Mouse (Mus musculus) myocyte (in vitro differentiated cells): ENCODE results near the gene Il1rl1. TPM values are rescaled to one million over a fixed set of nuclear protein-coding genes. Genes with fewer than 3 reads are reported as not detected.

ENCODE experiments used
- H3K27me3 ChIP-seq: one replicate; pipeline ENCODE4 v1.6.1; 2011; ENCODE audit not compliant: control insufficient read depth, insufficient read depth, insufficient read length
- H3K36me3 ChIP-seq: one replicate; pipeline ENCODE4 v1.6.1; 2011; ENCODE audit not compliant: control insufficient read depth, insufficient read depth
- H3K4me2 ChIP-seq: one replicate; pipeline ENCODE4 v1.6.1; 2011; ENCODE audit warnings: low read depth, control low read depth
- H3K4me3 ChIP-seq: one replicate; pipeline ENCODE4 v1.5.1; 2011; ENCODE audit warnings: mild to moderate bottlenecking, control low read depth, moderate library complexity
- H3K79me2 ChIP-seq: one replicate; pipeline ENCODE4 v1.6.1; 2011; ENCODE audit not compliant: control insufficient read depth, insufficient read depth
- H3ac ChIP-seq: one replicate; pipeline ENCODE4 v1.6.1; 2011; ENCODE audit not compliant: control insufficient read depth, insufficient read length
- CEBPB ChIP-seq: IDR thresholded peaks from 2 replicates; pipeline ENCODE4 v1.6.1; 2011; ENCODE audit warnings: mild to moderate bottlenecking, moderate library complexity; ENCODE audit not compliant: poor library complexity, insufficient read depth, severe bottlenecking
- E2F4 ChIP-seq: IDR thresholded peaks from one replicate; pipeline ENCODE4 v1.6.1; 2011; ENCODE audit warnings: mild to moderate bottlenecking, control low read depth, moderate library complexity; ENCODE audit not compliant: insufficient read depth
- MAX ChIP-seq: IDR thresholded peaks from one replicate; pipeline ENCODE4 v1.6.1; 2011; ENCODE audit warnings: low read depth, mild to moderate bottlenecking, control low read depth
- MYOD1 ChIP-seq, 3 experiments: IDR thresholded peaks; one replicate each; pipeline ENCODE4 v1.6.1; 2011; ENCODE audit warnings: control low read depth in 2 of 3, low read depth in 2 of 3, mild to moderate bottlenecking in 2 of 3, moderate library complexity in 1 of 3; ENCODE audit not compliant: insufficient read length in 2 of 3, control insufficient read depth in 1 of 3
- MYOG ChIP-seq, 3 experiments: IDR thresholded peaks; one replicate each; pipeline ENCODE4 v1.6.1; 2011; ENCODE audit warnings: control low read depth in 2 of 3, low read depth in 2 of 3, mild to moderate bottlenecking in 2 of 3; ENCODE audit not compliant: insufficient read length in 2 of 3, control insufficient read depth in 1 of 3, insufficient read depth in 1 of 3
- POLR2A ChIP-seq: IDR thresholded peaks from one replicate; pipeline ENCODE4 v1.6.1; 2011; ENCODE audit warnings: low read depth, mild to moderate bottlenecking, control low read depth, moderate library complexity; ENCODE audit not compliant: insufficient read length
- POLR2AphosphoS2 ChIP-seq: IDR thresholded peaks from one replicate; pipeline ENCODE4 v1.6.1; 2011; ENCODE audit warnings: low read depth, control low read depth; ENCODE audit not compliant: insufficient read length
- REST ChIP-seq: IDR thresholded peaks from one replicate; pipeline ENCODE4 v1.6.1; 2011; ENCODE audit warnings: mild to moderate bottlenecking, control low read depth, moderate library complexity; ENCODE audit not compliant: insufficient read depth, insufficient read length
- SRF ChIP-seq: IDR thresholded peaks from one replicate; pipeline ENCODE4 v1.6.1; 2011; ENCODE audit warnings: low read depth; ENCODE audit not compliant: control insufficient read depth, insufficient read length
- TCF12 ChIP-seq: IDR thresholded peaks from one replicate; pipeline ENCODE4 v1.6.1; 2011; ENCODE audit warnings: mild to moderate bottlenecking, control low read depth; ENCODE audit not compliant: poor library complexity, insufficient read depth, severe bottlenecking
- TCF3 ChIP-seq: IDR thresholded peaks from one replicate; pipeline ENCODE4 v1.6.1; 2011; ENCODE audit warnings: low read depth, control low read depth; ENCODE audit not compliant: insufficient read length
- USF1 ChIP-seq: IDR thresholded peaks from one replicate; pipeline ENCODE4 v1.6.1; 2011; ENCODE audit warnings: low read depth, mild to moderate bottlenecking, control low read depth, moderate library complexity
- polyA plus RNA-seq: library from polyadenylated mRNA; unstranded; fragments of >200 nt; fragmentation: generic; extraction: Trizol; gene quantifications from one replicate; pipeline ENCODE4 v1.2.1, GENCODE M21; 2012; ENCODE audit warnings: missing spikeins

The Il1rl1 gene
- polyA plus RNA-seq, 1 experiment, result 0.10 TPM

GRCm38 (mm10) chr1:40473640-40474039 lies 44.3 kb downstream of the Il1rl1 start:
- TF ChIP-seq CEBPB (no peak), POLR2A (no peak), SRF (no peak), USF1 (no peak), TCF12 (no peak), TCF3 (no peak), MYOD1 (IDR thresholded peaks at IDR 0.05; ENCODE audit: control insufficient read depth in 1 of 3, insufficient read length in 2 of 3, low read depth in 2 of 3) (no peak), POLR2AphosphoS2 (no peak), MYOG (IDR thresholded peaks at IDR 0.05; ENCODE audit: control insufficient read depth in 1 of 3, insufficient read depth in 1 of 3, insufficient read length in 2 of 3, low read depth in 2 of 3) (no peak), MAX (no peak), E2F4 (no peak), REST (no peak)

DNA sequence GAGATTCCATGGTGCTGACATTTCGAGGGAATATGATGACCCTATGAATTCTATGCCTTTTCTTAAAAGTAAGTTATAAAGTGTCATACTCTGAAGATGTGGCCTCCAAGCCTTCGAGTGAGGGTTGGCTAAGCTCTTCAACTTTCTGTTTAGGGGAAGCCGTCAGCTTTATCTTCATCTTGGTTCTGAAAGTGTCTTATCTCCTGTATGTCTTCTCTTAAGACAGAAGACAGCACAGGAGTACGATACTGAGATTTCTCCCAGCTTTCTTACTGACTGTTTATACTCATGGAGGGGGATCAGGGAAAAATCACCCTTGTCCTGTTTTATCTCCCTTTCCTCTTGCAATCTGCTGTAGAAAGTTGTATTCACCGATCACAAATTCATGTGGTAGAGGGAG lies 45.0 kb downstream of the Il1rl1 start:
- Histone ChIP-seq H3K27me3 (no peaks in the 10 kb centered on the region), H3ac (no peak overlapping the region)

More at GRCm38 (mm10) chr1:40473640-40474039, 44.3 kb downstream of the Il1rl1 start:
- no peaks in the 10 kb centered on the region for H3K36me3 ChIP-seq
- H3ac ChIP-seq, result no peak overlapping the region
- H3K4me3 ChIP-seq, result no peak overlapping the region
- no peak overlapping the region for H3K4me2 ChIP-seq
- no peaks in the 10 kb centered on the region for H3K27me3 ChIP-seq
- H3K79me2 ChIP-seq, result no peaks in the 10 kb centered on the region

DNA sequence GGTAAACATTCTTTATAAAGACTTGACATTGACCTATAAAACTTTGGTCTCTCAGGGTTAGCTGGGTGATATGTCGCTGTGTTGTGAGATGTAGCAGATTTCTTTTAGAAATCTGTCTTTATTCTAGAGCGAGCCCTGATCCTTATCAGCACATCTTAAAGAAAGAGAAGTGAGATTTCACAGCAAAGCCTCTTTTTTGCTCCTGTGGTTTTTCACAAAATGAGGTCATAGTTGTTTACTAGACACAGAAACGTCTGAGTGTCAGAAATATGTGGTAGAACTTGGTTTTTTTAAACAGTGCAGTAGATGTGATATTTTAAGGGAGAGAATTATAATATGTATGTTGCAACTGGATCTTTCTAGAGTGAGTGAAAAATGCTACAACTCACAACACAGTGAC lies 46.3 kb downstream of the Il1rl1 start:
- H3ac ChIP-seq, result no peak overlapping the region
- H3K4me3 ChIP-seq, result no peak overlapping the region
- no peaks in the 10 kb centered on the region for H3K27me3 ChIP-seq
- no peak overlapping the region for H3K4me2 ChIP-seq
- TF ChIP-seq USF1 (no peak), TCF12 (no peak), E2F4 (no peak), MYOD1 (IDR thresholded peaks at IDR 0.05; ENCODE audit: control insufficient read depth in 1 of 3, insufficient read length in 2 of 3, low read depth in 2 of 3) (no peak), MAX (no peak), POLR2AphosphoS2 (no peak), CEBPB (no peak), POLR2A (no peak), TCF3 (no peak), SRF (no peak), MYOG (IDR thresholded peaks at IDR 0.05; ENCODE audit: control insufficient read depth in 1 of 3, insufficient read depth in 1 of 3, insufficient read length in 2 of 3, low read depth in 2 of 3) (no peak), REST (no peak)
- no peaks in the 10 kb centered on the region for H3K36me3 ChIP-seq
- H3K79me2 ChIP-seq, result no peaks in the 10 kb centered on the region

More for the DNA sequence above, 45.0 kb downstream of the Il1rl1 start:
- Histone ChIP-seq H3K4me2 (no peak overlapping the region), H3K79me2 (no peaks in the 10 kb centered on the region), H3K4me3 (no peak overlapping the region), H3K36me3 (no peaks in the 10 kb centered on the region)
- TF ChIP-seq SRF (no peak), MYOG (IDR thresholded peaks at IDR 0.05; ENCODE audit: control insufficient read depth in 1 of 3, insufficient read depth in 1 of 3, insufficient read length in 2 of 3, low read depth in 2 of 3) (no peak), TCF3 (no peak), TCF12 (no peak), POLR2A (no peak), MAX (no peak), REST (no peak)

GRCm38 (mm10) chr1:40476756-40477155 lies 47.4 kb downstream of the Il1rl1 start:
- no peak overlapping the region for H3K4me3 ChIP-seq
- no peaks in the 10 kb centered on the region for H3K79me2 ChIP-seq
- H3ac ChIP-seq, result no peak overlapping the region
- H3K4me2 ChIP-seq, result no peak overlapping the region
- peaks cover 4% of the 10 kb centered on the region for H3K27me3 ChIP-seq
- TF ChIP-seq MYOD1 (IDR thresholded peaks at IDR 0.05; ENCODE audit: control insufficient read depth in 1 of 3, insufficient read length in 2 of 3, low read depth in 2 of 3) (no peak), TCF12 (no peak), POLR2AphosphoS2 (no peak), MYOG (IDR thresholded peaks at IDR 0.05; ENCODE audit: control insufficient read depth in 1 of 3, insufficient read depth in 1 of 3, insufficient read length in 2 of 3, low read depth in 2 of 3) (no peak)
- H3K36me3 ChIP-seq, result no peaks in the 10 kb centered on the region

GRCm38 (mm10) chr1:40479505-40479923 lies 50.1 kb downstream of the Il1rl1 start:
- Histone ChIP-seq H3K79me2 (no peaks in the 10 kb centered on the region), H3K4me2 (no peak overlapping the region), H3K27me3 (peaks cover 4% of the 10 kb centered on the region), H3ac (no peak overlapping the region), H3K4me3 (no peak overlapping the region), H3K36me3 (no peaks in the 10 kb centered on the region)
- TF ChIP-seq SRF, result no peak
- no peak for TF ChIP-seq E2F4
- TF ChIP-seq TCF12, result no peak
- no peak for TF ChIP-seq POLR2A
- TF ChIP-seq USF1, result no peak
- no peak for TF ChIP-seq POLR2AphosphoS2
- TF ChIP-seq REST, result no peak
- no peak for TF ChIP-seq MAX
- TF ChIP-seq CEBPB, result no peak
- no peak for TF ChIP-seq TCF3
- no peak for TF ChIP-seq MYOD1 (IDR thresholded peaks at IDR 0.05; ENCODE audit: control insufficient read depth in 1 of 3, insufficient read length in 2 of 3, low read depth in 2 of 3)
- no peak for TF ChIP-seq MYOG (IDR thresholded peaks at IDR 0.05; ENCODE audit: control insufficient read depth in 1 of 3, insufficient read depth in 1 of 3, insufficient read length in 2 of 3, low read depth in 2 of 3)
